Mouse (Mus musculus) gonadal fat pad, adult 2 months (tissue): ENCODE measurements around the gene Pprc1. TPM values are rescaled to one million over a fixed set of nuclear protein-coding genes. Genes with fewer than 3 reads are reported as not detected.

Source experiments
- DNase-seq: peaks from one replicate; pipeline ENCODE4 v3.0.0-alpha.2; 2012; ENCODE audit warnings: low read depth
- polyA plus RNA-seq: library from polyadenylated mRNA; depleted of rRNA; stranded (reverse); fragments of >200 nt; gene quantifications from 2 replicates; pipeline ENCODE4 v1.2.3, GENCODE M21; 2012

The Pprc1 gene
- polyA plus RNA-seq, 1 experiment = 12.0 TPM

DNA sequence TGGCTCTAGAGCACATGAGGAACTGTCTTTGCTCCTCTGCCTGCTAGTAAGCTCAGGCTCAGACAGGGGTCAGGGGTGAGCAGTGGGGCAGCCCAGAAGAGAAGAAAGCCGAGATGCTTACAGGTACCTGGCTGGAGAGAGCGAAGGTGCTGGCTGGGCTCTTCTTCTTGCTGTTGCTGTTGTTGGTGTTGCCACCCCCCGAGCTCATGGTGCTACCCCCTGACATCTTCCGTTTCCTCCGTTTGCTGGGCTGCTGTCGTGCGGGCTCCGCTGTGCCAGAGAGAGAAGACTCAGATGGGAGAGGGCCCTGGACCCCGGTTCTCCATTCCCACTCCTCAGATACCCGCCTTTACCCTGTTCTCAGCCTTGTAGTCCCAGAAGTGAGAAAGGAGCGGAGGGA lies 10.8 kb upstream of the Pprc1 start:
- DNase-seq = no peak

DNA sequence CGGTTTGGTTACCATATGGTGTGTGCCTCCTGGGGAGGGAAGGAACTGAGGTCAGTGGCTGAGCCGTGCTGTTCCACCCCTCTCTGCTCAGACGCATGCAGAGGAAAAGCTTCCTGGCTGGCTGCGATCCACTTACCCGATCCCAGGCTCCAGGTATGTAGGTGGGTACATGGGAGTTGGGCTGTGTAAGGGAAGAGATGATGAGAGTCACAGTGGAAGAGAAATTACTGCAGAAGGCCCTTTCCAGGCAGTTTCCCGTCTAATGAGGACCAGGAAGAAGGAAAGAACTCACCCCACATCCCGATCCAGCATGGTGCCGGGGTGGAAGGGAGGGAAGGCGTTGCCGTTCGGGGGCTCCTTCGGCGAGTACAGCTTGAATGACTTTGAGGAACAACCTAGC lies 8.7 kb upstream of the Pprc1 start:
- DNase-seq = no peak

DNA sequence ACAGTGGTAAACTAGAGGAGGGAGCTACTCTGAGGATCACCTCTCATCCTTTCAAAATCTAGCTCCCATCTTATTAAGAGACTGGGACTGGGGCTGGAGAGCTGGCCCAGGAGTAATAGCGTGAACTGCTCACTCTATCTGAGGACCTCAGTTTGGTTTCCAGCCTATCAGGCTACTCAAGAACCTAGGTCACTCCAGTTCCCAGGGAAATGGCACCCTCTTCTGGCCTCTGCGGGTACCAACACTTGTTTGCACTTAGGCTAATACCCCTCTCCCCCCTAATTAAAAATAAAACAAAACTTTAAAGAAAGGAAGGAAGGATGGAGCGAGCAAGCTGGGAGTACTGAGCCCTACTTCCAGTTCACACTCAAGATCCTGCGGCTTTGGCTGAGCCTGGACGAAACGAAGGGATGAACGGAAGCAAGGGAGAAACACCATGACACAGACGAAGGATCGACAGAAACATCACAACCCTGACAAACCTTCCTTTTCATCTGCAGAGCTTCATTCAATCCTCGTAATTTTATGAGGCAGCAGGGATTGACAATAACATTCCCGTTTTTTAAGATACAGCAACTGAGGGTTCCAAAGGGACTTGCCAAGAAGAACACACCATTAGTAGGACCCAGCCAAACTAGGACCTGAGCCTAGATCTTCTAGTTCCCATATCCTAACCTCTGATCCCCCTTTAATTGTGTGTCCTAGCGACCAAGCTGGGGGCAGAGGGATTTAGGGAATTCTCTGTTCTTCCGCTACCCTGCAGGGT lies 8.0 kb upstream of the Pprc1 start:
- no peak for DNase-seq

- DNase-seq = no peak
These were observed 7.3 kb upstream of the Pprc1 start for GRCm38 (mm10) chr19:46037243-46037924.

DNA sequence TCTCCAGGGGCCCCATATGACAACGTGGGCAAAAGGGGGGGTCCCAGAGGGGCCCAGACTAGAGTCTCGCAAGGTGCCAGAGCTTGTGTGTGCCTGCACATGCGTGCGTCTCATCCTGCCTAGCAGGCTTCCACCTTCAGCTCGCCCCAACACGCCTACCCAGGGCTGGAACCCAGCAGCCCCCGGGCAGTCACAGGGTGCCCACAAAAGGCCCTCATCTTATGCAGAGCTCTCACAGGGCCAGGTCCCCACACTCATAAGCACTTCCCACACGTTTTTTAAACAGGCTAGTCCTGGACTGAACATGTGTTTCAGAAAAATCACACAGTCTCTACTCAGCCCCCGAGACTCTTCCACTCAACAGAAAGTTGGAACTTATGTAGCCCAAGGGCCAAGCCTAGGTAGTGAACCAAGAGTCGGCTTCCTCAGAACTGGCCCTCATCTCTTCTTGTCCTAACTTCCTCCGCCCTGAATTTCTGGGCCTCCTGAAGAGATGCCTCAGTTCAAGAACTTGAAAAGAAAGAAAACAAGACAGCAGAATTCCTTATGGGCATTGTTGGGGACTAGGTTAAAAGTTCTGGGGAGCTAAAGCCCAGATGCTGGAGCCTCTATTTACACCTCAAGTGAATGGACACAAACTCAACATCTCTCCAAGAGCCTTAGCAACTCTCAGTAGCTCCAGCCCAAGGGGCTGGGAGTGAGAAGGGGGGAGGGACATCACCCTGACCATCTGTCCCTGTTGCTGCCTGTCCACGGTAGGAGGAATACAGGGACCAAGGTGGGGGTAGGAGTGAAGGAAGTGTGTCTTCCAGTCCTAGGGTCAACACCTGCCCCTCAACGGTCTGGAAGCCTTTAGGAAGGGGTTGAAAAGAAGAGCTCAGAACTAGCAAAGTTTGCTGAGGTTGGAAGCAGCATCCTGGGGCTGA lies 6.5 kb upstream of the Pprc1 start:
- DNase-seq = no peak

DNA sequence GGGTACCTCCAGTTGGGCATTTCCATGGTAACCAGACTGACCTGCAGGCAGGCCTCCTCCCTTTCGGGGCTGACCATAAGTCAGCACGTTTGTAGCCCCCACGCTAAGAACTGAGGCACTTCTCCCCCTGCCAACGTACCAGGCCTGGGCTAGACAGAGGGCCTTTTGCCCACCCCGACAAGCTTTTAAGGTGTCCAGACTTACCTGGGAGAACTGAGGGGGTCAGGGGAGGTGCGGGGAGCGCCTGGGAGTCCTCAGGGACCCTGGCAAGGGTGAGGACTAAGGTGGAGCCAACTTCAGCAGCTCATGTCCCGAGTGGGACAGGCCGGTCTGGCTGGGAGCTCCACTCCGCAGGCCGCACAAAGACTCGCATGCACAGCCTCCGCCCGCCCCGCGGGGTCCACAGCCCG lies 5.8 kb upstream of the Pprc1 start:
- no peak for DNase-seq

- DNase-seq = no peak
These were observed 5.2 kb upstream of the Pprc1 start for GRCm38 (mm10) chr19:46039478-46039877.

GRCm38 (mm10) chr19:46040149-46040902 lies 4.4 kb upstream of the Pprc1 start:
- no peak for DNase-seq

GRCm38 (mm10) chr19:46041299-46041932 lies 3.3 kb upstream of the Pprc1 start:
- DNase-seq = no peak

DNA sequence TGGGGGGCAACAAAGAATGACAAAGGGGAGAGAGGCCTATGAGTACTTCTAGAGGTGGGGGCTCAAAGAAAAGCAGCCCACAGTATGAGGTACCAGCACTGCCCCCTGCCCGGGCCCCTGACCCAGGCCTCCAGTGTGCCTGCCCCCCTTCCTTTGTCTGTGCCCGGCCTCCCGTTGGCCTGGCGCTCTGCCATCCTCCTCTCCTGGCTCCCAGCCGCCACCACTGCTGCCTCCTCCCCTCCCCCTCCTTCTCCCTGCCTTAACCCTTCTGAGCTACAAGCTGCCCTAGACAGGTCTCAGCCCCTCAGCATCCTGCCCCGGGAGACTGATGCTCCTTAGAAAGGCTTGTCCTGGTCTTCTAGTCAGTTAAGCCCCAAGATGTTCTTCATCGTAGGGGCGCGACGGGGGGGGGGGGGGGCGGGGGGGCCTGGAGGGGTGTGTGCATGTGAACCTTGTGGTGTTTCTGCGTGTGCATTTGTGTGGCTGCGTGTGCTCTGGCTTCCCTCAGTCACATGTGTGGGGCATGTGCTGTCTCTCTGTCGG lies 2.7 kb upstream of the Pprc1 start:
- DNase-seq = no peak

GRCm38 (mm10) chr19:46042476-46043011 lies 2.1 kb upstream of the Pprc1 start:
- no peak for DNase-seq

DNA sequence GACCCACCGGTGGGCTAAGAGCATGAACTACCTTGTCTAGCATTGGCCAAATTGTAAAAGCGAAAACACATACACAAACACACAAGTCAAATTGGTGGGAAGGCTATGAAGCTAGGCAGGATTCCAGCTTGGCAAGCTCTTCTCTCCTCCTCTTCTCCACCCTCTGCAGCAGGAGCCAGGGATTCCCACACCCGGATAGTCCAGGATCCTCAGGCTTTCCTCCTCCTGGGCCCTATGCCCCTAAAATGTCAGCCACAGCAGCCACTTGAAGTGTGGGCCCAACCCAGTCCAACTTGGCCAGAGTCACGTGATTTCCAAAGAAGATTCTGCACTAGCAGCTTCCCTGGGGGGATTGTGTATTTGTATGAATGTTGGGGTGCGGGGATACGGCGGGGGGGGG lies 1.3 kb upstream of the Pprc1 start:
- no peak for DNase-seq

DNA sequence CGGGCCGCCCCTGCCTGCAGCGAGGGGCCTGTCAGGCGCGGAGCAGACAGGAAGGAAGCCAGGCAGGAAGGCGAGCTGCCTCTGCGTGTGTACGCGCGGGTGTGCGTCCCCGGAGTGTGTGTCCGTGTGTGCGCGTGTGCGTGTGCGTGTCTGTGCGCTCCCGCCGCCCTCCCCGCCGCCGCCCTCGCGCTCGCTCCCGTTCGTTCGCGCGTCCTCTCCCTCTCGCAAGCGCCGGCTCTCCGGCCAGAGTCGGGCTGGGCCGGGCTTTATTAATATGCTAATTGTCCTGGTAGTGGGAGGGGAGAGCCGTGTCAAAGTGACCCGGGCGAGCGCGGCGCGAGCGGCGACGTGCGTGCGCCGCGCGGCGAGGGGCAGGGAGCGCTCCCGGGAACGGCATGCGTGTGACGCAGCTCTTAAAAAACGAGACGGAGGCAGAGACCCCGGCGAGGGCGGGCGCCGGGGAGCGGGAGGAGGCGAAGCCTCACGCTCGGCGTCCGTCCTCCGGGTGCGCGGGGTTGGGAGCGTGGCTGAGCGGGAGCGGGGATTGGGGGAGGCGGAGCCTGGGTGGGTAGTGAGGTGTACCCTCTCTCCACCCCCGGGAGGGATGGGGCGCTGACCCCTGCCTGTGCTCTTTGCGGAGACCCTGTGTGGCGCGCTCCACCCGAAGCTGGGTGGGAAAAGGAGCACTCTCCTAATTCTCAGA lies 458 bp downstream of the Pprc1 start, which contains the start of gene Ldb1:
Ldb1 (minus strand) TSS at position 222 of the 703 bp plus-strand sequence.
- no peak for DNase-seq

GRCm38 (mm10) chr19:46045696-46046311 lies 1.1 kb downstream of the Pprc1 start:
- DNase-seq = no peak

GRCm38 (mm10) chr19:46046621-46047025 lies 1.9 kb downstream of the Pprc1 start:
- DNase-seq = no peak

DNA sequence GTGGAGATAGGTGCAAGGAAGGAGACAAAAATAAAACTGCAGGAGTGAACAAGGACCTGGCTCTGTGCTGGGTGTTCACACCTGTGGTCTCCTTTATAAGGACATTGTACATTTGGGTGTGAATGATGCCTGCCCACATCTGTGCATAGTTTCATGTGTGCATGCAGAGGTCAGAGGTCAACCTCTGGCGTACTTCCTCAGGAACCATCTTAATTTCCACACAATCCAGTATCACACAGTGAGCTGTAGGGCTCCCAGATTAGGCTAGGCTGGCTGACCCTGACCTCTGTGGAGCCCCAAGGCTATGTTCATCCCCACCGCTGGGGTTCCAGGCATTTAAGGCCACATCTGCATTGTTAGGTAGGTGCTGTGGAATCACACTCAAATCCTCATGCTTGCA lies 2.7 kb downstream of the Pprc1 start:
- no peak for DNase-seq

DNA sequence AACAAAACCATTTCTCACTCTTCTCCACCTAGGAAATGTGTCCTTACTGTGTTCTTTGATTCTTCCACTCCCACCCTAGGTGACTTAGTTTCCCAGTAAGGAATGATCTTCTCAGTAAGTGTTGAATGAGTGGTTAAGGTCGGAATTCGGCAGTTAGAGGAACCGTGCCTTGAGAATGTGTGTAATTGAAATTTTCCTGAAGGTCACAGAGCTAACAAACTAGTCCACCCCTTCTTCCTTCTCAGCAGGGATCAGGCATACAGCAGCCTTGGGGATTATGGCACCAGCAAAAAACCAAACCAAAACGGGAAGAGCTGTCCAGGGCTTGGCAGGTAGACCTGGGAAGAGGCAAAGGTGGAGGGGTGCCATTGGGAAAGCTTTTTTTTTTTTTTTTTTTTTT lies 4.4 kb downstream of the Pprc1 start:
- DNase-seq = no peak

- no peak for DNase-seq
These were observed 5.8 kb downstream of the Pprc1 start for GRCm38 (mm10) chr19:46050462-46050861.

DNA sequence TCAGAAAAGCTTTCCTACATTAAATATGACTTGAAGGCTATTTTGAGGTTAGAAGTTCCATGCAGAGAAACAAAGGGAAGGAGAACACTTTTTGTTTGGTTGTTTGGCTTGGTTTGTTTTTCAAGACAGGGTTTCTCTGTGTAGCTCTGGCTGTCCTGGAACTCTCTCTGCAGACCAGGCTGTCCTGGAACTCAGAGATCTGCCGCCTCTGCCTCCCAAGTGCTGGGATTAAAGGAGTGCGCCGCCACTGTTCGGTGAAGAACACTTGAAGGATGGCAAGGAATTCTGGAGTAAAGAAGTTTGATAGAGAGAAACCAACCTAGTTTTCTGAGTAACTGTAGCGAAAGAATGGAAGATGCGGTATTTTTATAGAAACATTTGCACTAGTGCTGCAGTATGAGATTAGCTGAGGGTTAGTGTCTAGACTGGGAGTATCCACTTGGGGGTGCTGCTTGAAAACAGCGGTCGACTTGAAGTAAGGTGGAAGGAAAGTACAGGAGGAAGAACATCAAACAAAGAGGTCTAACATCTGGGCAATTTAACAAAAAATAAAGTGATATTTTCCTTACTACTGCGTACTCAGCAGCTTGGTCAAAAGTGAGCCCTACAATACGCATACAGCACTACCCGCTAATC lies 11.2 kb downstream of the Pprc1 start:
- DNase-seq = no peak
